Mouse (Mus musculus) MEL (cell line): ENCODE results near the gene Ddx21. TPM values are rescaled to one million over a fixed set of nuclear protein-coding genes. Genes with fewer than 3 reads are reported as not detected.
A peak's percentile ranks its signal among the peaks of the same experiment; 100 is the strongest.

Experiments used
- DNase-seq: peaks from one replicate; pipeline ENCODE4 v3.0.0; 2011; ENCODE audit warnings: low read depth, low spot score
- H3K27ac ChIP-seq: 2 replicates; pipeline ENCODE4 v1.5.1; 2012; ENCODE audit warnings: low read depth, mild to moderate bottlenecking, control low read depth, low read length, moderate library complexity; ENCODE audit not compliant: control insufficient read depth
- H3K27me3 ChIP-seq, 2 experiments: fragments of 150-350 bp in 1 of 2; sonication (generic) in 1 of 2; 2 replicates each; pipeline ENCODE4 v1.6.1; 2012; ENCODE audit warnings: low read length in 2 of 2, mild to moderate bottlenecking in 2 of 2, improper control_type of control experiment in 1 of 2, moderate library complexity in 1 of 2; ENCODE audit not compliant: insufficient read depth in 2 of 2, control insufficient read depth in 1 of 2
- H3K36me3 ChIP-seq, 2 experiments: 2 replicates each; pipeline ENCODE4 v1.6.1; 2012 to 2014; ENCODE audit warnings: low read length in 2 of 2, improper control_type of control experiment in 1 of 2, inconsistent platforms in 1 of 2, mild to moderate bottlenecking in 1 of 2; ENCODE audit not compliant: insufficient read depth in 2 of 2, control insufficient read depth in 1 of 2
- H3K4me1 ChIP-seq, 2 experiments: fragments of 150-350 bp in 1 of 2; sonication (generic) in 1 of 2; 2 replicates each; pipeline ENCODE4 v1.6.1; 2012; ENCODE audit warnings: low read length in 2 of 2, improper control_type of control experiment in 1 of 2, mild to moderate bottlenecking in 1 of 2; ENCODE audit not compliant: insufficient read depth in 2 of 2, control insufficient read depth in 1 of 2
- H3K4me3 ChIP-seq, 2 experiments: fragments of 150-350 bp in 1 of 2; sonication (generic) in 1 of 2; 2 replicates each; pipeline ENCODE4 v1.5.1; 2012; ENCODE audit warnings: low read depth in 2 of 2, low read length in 2 of 2, mild to moderate bottlenecking in 2 of 2, moderate library complexity in 2 of 2, control low read depth in 1 of 2, improper control_type of control experiment in 1 of 2; ENCODE audit not compliant: control insufficient read depth in 1 of 2, insufficient read depth in 1 of 2
- H3K79me2 ChIP-seq: 2 replicates; pipeline ENCODE4 v1.6.1; 2012; ENCODE audit warnings: mild to moderate bottlenecking, low read length, moderate library complexity; ENCODE audit not compliant: control insufficient read depth, poor library complexity, insufficient read depth
- H3K9ac ChIP-seq: 2 replicates; pipeline ENCODE4 v1.6.1; 2012; ENCODE audit warnings: low read depth, mild to moderate bottlenecking, control low read depth, low read length, moderate library complexity; ENCODE audit not compliant: control insufficient read depth, poor library complexity, severe bottlenecking
- H3K9me3 ChIP-seq: fragments of 150-350 bp; sonication (generic); replicated peaks from 2 replicates; pipeline ENCODE4 v1.6.1; 2012; ENCODE audit warnings: mild to moderate bottlenecking, low read length, improper control_type of control experiment, moderate library complexity; ENCODE audit not compliant: insufficient read depth
- BHLHE40 ChIP-seq: IDR thresholded peaks from 2 replicates; pipeline ENCODE4 v1.6.1; 2012; ENCODE audit warnings: low read depth, mild to moderate bottlenecking, inconsistent platforms, low read length, improper control_type of control experiment, borderline replicate concordance
- CHD1 ChIP-seq: IDR thresholded peaks from 2 replicates; pipeline ENCODE4 v1.6.1; 2012; ENCODE audit warnings: low read depth, mild to moderate bottlenecking, inconsistent platforms, low read length, improper control_type of control experiment
- CHD2 ChIP-seq: IDR thresholded peaks from 2 replicates; pipeline ENCODE4 v1.6.1; 2011; ENCODE audit warnings: low read length, improper control_type of control experiment
- CTCF ChIP-seq, 3 experiments: IDR thresholded peaks in 2 of 3; conservative IDR thresholded peaks in 1 of 3; 2 replicates each; pipeline ENCODE4 v1.5.1; 2011 to 2012; ENCODE audit warnings: low read length in 3 of 3, low read depth in 2 of 3, mild to moderate bottlenecking in 2 of 3, improper control_type of control experiment in 1 of 3, inconsistent platforms in 1 of 3, mixed read lengths in 1 of 3, moderate library complexity in 1 of 3; ENCODE audit not compliant: control insufficient read depth in 1 of 3, insufficient read depth in 1 of 3, poor library complexity in 1 of 3, severe bottlenecking in 1 of 3
- ELF1 ChIP-seq: IDR thresholded peaks from 2 replicates; pipeline ENCODE4 v1.6.1; 2014; ENCODE audit warnings: low read depth, mild to moderate bottlenecking, inconsistent platforms, low read length, improper control_type of control experiment, moderate library complexity
- EP300 ChIP-seq, 2 experiments: IDR thresholded peaks; 2 replicates each; pipeline ENCODE4 v1.6.1; 2011; ENCODE audit warnings: improper control_type of control experiment in 2 of 2, low read length in 2 of 2, low read depth in 1 of 2, mild to moderate bottlenecking in 1 of 2
- ETS1 ChIP-seq: IDR thresholded peaks from 2 replicates; pipeline ENCODE4 v1.6.1; 2012; ENCODE audit warnings: low read depth, mild to moderate bottlenecking, inconsistent platforms, low read length, improper control_type of control experiment, moderate library complexity
- GABPA ChIP-seq: IDR thresholded peaks from 2 replicates; pipeline ENCODE4 v1.6.1; 2012; ENCODE audit warnings: low read depth, mild to moderate bottlenecking, inconsistent platforms, low read length, improper control_type of control experiment, moderate library complexity
- GATA1 ChIP-seq: IDR thresholded peaks from 2 replicates; pipeline ENCODE4 v1.6.1; 2011; ENCODE audit warnings: low read depth, low read length, improper control_type of control experiment
- HCFC1 ChIP-seq: IDR thresholded peaks from 2 replicates; pipeline ENCODE4 v1.6.1; 2012; ENCODE audit warnings: low read depth, mild to moderate bottlenecking, inconsistent platforms, low read length, improper control_type of control experiment, moderate library complexity
- JUND ChIP-seq: IDR thresholded peaks from 2 replicates; pipeline ENCODE4 v1.6.1; 2011; ENCODE audit warnings: low read depth, mild to moderate bottlenecking, improper control_type of control experiment, low read length
- KAT2A ChIP-seq: conservative IDR thresholded peaks from 2 replicates; pipeline ENCODE4 v1.6.1; 2012; ENCODE audit warnings: low read depth, low read length, improper control_type of control experiment, inconsistent platforms
- MAFK ChIP-seq: IDR thresholded peaks from 2 replicates; pipeline ENCODE4 v1.6.1; 2011; ENCODE audit warnings: low read depth, mild to moderate bottlenecking, low read length, improper control_type of control experiment, borderline replicate concordance
- MAX ChIP-seq: IDR thresholded peaks from 2 replicates; pipeline ENCODE4 v1.6.1; 2011; ENCODE audit warnings: low read length, improper control_type of control experiment
- MAZ ChIP-seq: IDR thresholded peaks from 2 replicates; pipeline ENCODE4 v1.6.1; 2012; ENCODE audit warnings: low read depth, mild to moderate bottlenecking, inconsistent platforms, low read length, improper control_type of control experiment
- MEF2A ChIP-seq: IDR thresholded peaks from 2 replicates; pipeline ENCODE4 v1.6.1; 2014; ENCODE audit warnings: low read depth, mild to moderate bottlenecking, inconsistent platforms, low read length, improper control_type of control experiment; ENCODE audit not compliant: poor library complexity, insufficient replicate concordance, severe bottlenecking; ENCODE audit errors: extremely low read depth
- MXI1 ChIP-seq: IDR thresholded peaks from 2 replicates; pipeline ENCODE4 v1.6.1; 2011; ENCODE audit warnings: mild to moderate bottlenecking, low read depth, low read length, improper control_type of control experiment
- MYB ChIP-seq: IDR thresholded peaks from 2 replicates; pipeline ENCODE4 v1.6.1; 2011; ENCODE audit warnings: mild to moderate bottlenecking, low read depth, low read length, improper control_type of control experiment
- MYC ChIP-seq: IDR thresholded peaks from 2 replicates; pipeline ENCODE4 v1.6.1; 2011; ENCODE audit warnings: low read depth, mild to moderate bottlenecking, low read length, improper control_type of control experiment, moderate library complexity
- NELFE ChIP-seq: IDR thresholded peaks from 2 replicates; pipeline ENCODE4 v1.6.1; 2011; ENCODE audit warnings: low read depth, low read length, improper control_type of control experiment
- NRF1 ChIP-seq: IDR thresholded peaks from 2 replicates; pipeline ENCODE4 v1.6.1; 2014; ENCODE audit warnings: low read depth, mild to moderate bottlenecking, inconsistent platforms, low read length, improper control_type of control experiment, moderate library complexity; ENCODE audit not compliant: poor library complexity, insufficient read depth, severe bottlenecking
- POLR2A ChIP-seq, 2 experiments: IDR thresholded peaks; 2 replicates each; pipeline ENCODE4 v1.6.1; 2011 to 2012; ENCODE audit warnings: low read length in 2 of 2, mild to moderate bottlenecking in 2 of 2, control low read depth in 1 of 2, improper control_type of control experiment in 1 of 2, low read depth in 1 of 2, moderate library complexity in 1 of 2; ENCODE audit not compliant: control insufficient read depth in 1 of 2, insufficient read depth in 1 of 2, poor library complexity in 1 of 2
- POLR2AphosphoS2 ChIP-seq: IDR thresholded peaks from 2 replicates; pipeline ENCODE4 v1.6.1; 2011; ENCODE audit warnings: low read length, improper control_type of control experiment
- RAD21 ChIP-seq: IDR thresholded peaks from 2 replicates; pipeline ENCODE4 v1.6.1; 2011; ENCODE audit warnings: mild to moderate bottlenecking, low read depth, low read length, improper control_type of control experiment
- RCOR1 ChIP-seq: IDR thresholded peaks from 2 replicates; pipeline ENCODE4 v1.6.1; 2012; ENCODE audit warnings: low read depth, mild to moderate bottlenecking, inconsistent platforms, low read length, improper control_type of control experiment
- SIN3A ChIP-seq: IDR thresholded peaks from 2 replicates; pipeline ENCODE4 v1.6.1; 2012; ENCODE audit warnings: low read length, improper control_type of control experiment, inconsistent platforms
- SMC3 ChIP-seq: IDR thresholded peaks from 2 replicates; pipeline ENCODE4 v1.6.1; 2011; ENCODE audit warnings: low read depth, low read length, improper control_type of control experiment
- TAL1 ChIP-seq: IDR thresholded peaks from 2 replicates; pipeline ENCODE4 v1.6.1; 2012; ENCODE audit warnings: mild to moderate bottlenecking, inconsistent platforms, low read length, moderate library complexity, mixed read lengths
- TBP ChIP-seq: IDR thresholded peaks from 2 replicates; pipeline ENCODE4 v1.8.0; 2011; ENCODE audit warnings: low read depth, low read length, improper control_type of control experiment
- TCF12 ChIP-seq: IDR thresholded peaks from 2 replicates; pipeline ENCODE4 v1.6.1; 2014; ENCODE audit warnings: low read depth, mild to moderate bottlenecking, inconsistent platforms, low read length, improper control_type of control experiment, moderate library complexity
- UBTF ChIP-seq: IDR thresholded peaks from 2 replicates; pipeline ENCODE4 v1.6.1; 2012; ENCODE audit warnings: low read depth, mild to moderate bottlenecking, inconsistent platforms, low read length, improper control_type of control experiment, moderate library complexity, borderline replicate concordance; ENCODE audit not compliant: insufficient read depth
- USF1 ChIP-seq: IDR thresholded peaks from 2 replicates; pipeline ENCODE4 v1.6.1; 2014; ENCODE audit warnings: low read depth, mild to moderate bottlenecking, inconsistent platforms, low read length, improper control_type of control experiment, moderate library complexity
- USF2 ChIP-seq, 2 experiments: IDR thresholded peaks; 2 replicates each; pipeline ENCODE4 v1.6.1; 2011 to 2012; ENCODE audit warnings: improper control_type of control experiment in 2 of 2, low read length in 2 of 2, borderline replicate concordance in 1 of 2, inconsistent platforms in 1 of 2, low read depth in 1 of 2, mild to moderate bottlenecking in 1 of 2; ENCODE audit not compliant: insufficient read depth in 1 of 2
- ZC3H11A ChIP-seq: IDR thresholded peaks from 2 replicates; pipeline ENCODE4 v1.6.1; 2012; ENCODE audit warnings: low read depth, mild to moderate bottlenecking, inconsistent platforms, low read length, improper control_type of control experiment
- ZKSCAN1 ChIP-seq: IDR thresholded peaks from 2 replicates; pipeline ENCODE4 v1.6.1; 2012; ENCODE audit warnings: low read depth, mild to moderate bottlenecking, inconsistent platforms, low read length, improper control_type of control experiment, moderate library complexity
- ZMIZ1 ChIP-seq: IDR thresholded peaks from 2 replicates; pipeline ENCODE4 v1.6.1; 2012; ENCODE audit warnings: low read depth, mild to moderate bottlenecking, inconsistent platforms, low read length, improper control_type of control experiment, moderate library complexity
- ZNF384 ChIP-seq: IDR thresholded peaks from 2 replicates; pipeline ENCODE4 v1.6.1; 2012; ENCODE audit warnings: low read depth, mild to moderate bottlenecking, inconsistent platforms, low read length, improper control_type of control experiment
- polyA plus RNA-seq, 2 experiments: library from polyadenylated mRNA; stranded (reverse) in 1 of 2; unstranded in 1 of 2; fragments of >175 nt in 1 of 2; fragments of >200 nt in 1 of 2; gene quantifications; 2 replicates each; pipeline versions ENCODE4 v1.2.1 to v1.2.4; 2012; ENCODE audit warnings: low replicate concordance in 2 of 2, low read depth in 1 of 2; ENCODE audit not compliant: insufficient read length in 2 of 2, insufficient read depth in 1 of 2, missing spikeins in 1 of 2
- total RNA-seq: library from RNA; depleted of rRNA; stranded (reverse); fragments of 300-350 nt; gene quantifications from 2 replicates; pipeline ENCODE4 v1.2.3, GENCODE M21; 2012

Ddx21 gene
- total and polyA plus RNA-seq, 3 experiments, result 299 to 2,442 (median 386) TPM

DNA sequence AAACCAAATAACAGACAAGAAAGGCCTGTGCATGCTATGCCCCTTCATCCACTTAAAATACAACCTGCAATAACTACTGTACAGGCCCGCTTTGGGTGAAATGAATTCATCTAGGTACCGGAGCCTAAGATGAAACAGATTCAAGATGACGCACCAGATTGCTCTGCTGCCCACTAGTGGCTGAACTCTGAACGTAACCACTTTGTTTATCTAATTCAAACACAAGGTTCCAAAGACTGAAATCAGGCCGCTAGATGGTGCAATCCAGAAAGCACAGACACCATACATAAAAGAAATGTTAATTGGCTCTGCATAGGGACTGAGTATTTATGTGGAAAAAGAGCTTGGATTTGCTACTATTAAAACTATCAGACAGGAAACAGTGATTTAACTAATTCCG is 11.9 kb downstream of the Ddx21 start:
- H3K4me1 ChIP-seq, result no peaks in the 10 kb centered on the region
- peaks cover 5 to 61% of the 10 kb centered on the region in 2 experiments for H3K36me3 ChIP-seq
- no peak overlapping the region for H3K4me3 ChIP-seq
- H3K27ac ChIP-seq, result no peak overlapping the region
- H3K79me2 ChIP-seq, result peaks cover 33% of the 10 kb centered on the region; the same call in 1 of the 2 replicates
- peak; percentile 91 for DNase-seq
- H3K27me3 ChIP-seq, result no peaks in the 10 kb centered on the region
- no peaks in the 10 kb centered on the region for H3K9me3 ChIP-seq
- H3K9ac ChIP-seq, result no peak overlapping the region
- TF ChIP-seq ZMIZ1 (no peak), MXI1 (peak; percentile 82; the same call in 1 of the 2 replicates), ZKSCAN1 (no peak), MAFK (no peak), ETS1 (peak; percentile 41; the same call in 1 of the 2 replicates), MAZ (peak; percentile 46; the same call in 1 of the 2 replicates), CHD1 (no peak), ELF1 (0 out of 2 replicates have a peak, but pooled peaks have one; percentile 25), USF2 (IDR thresholded peaks at IDR 0.05; ENCODE audit: borderline replicate concordance in 1 of 2, insufficient read depth in 1 of 2, low read depth in 1 of 2, low read length in 2 of 2) (no peak), SIN3A (peak; percentile 83), GATA1 (peak; percentile 76), USF1 (no peak), TBP (no peak; the same call in 1 of the 2 replicates), RCOR1 (peak; percentile 82), GABPA (no peak), TAL1 (peak; percentile 73), ZNF384 (peak; percentile 65), MAX (0 out of 2 replicates have a peak, but pooled peaks have one; percentile 48), RAD21 (peak; percentile 45), MYC (no peak), POLR2A (IDR thresholded peaks at IDR 0.05; ENCODE audit: control insufficient read depth in 1 of 2, insufficient read depth in 1 of 2, low read depth in 1 of 2, low read length in 2 of 2, poor library complexity in 1 of 2) (no peak), POLR2AphosphoS2 (peak; percentile 26; the same call in 1 of the 2 replicates), EP300 (IDR thresholded peaks at IDR 0.05; ENCODE audit: low read depth in 1 of 2, low read length in 2 of 2) (peak; percentile 51 to 53; a peak in 2 of 4 replicates), UBTF (no peak), HCFC1 (peak; percentile 54; the same call in 1 of the 2 replicates), NELFE (no peak; the same call in 1 of the 2 replicates), BHLHE40 (0 out of 2 replicates have a peak, but pooled peaks have one; percentile 33), CTCF (IDR thresholded peaks at IDR 0.05 in 2 of 3, conservative IDR thresholded peaks at IDR 0.05 in 1 of 3; ENCODE audit: control insufficient read depth in 1 of 3, insufficient read depth in 1 of 3, low read depth in 2 of 3, low read length in 3 of 3, poor library complexity in 1 of 3, severe bottlenecking in 1 of 3) (peak in 2 of 3 experiments; percentile 64 to 89), JUND (peak; percentile 63), KAT2A (0 out of 2 replicates have a peak, but pooled peaks have one; percentile 28), MEF2A (no peak), CHD2 (no peak), MYB (0 out of 2 replicates have a peak, but pooled peaks have one; percentile 18), TCF12 (peak; percentile 75; the same call in 1 of the 2 replicates), ZC3H11A (peak; percentile 46), SMC3 (peak; percentile 81), NRF1 (no peak)
